Mouse (Mus musculus): ENCODE measurements around the gene C3ar1. TPM values are rescaled to one million over a fixed set of nuclear protein-coding genes. Genes with fewer than 3 reads are reported as not detected.

Gene C3ar1
- total and polyA plus RNA-seq, 3 experiments = 0.89 to 4.7 (median 1.4) TPM

DNA sequence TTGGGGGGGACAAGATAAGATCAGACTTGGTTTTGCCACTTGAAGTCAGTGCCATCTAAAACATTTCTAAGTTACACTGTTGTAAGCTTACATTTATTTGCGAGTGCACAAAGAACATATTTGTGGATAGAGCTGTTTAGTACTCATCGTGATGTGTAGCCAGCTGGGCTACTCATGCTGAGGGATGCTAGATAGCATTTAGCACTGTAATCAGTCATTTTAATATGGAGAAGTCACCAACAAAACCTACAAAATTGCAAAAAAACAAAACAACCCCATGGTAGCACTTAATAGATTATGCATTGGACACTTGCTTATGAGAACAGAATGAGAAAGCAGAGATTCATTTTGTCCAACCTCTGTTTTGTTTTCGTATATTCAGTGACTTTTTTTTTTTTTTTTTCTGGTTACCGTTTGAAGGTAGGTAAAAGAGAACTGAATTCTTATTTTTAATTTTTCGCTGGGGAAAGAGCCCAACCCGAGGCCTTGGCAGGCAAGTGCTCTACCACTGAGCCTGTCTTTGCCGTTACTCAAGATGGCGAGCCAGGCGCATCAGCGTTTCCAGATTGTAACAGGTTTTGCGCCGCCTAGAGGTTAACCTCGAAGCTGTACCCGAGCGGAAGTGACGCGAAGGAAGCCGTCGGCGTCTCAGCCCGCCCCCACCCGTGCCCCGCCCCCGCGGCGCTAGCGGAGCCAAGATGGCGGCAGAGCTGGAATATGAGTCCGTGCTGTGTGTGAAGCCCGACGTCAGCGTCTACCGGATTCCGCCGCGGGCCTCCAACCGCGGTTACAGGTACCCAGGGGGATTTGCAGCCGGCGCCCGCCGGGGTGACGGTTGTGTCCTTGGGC, 18.1 kb upstream of the C3ar1 start, which contains the start of gene Necap1:
Gene Necap1 (plus strand): TSS at position 604 of the 849 bp plus-strand sequence.
- Histone ChIP-seq H3K4me1 (ENCODE audit: control insufficient read depth in 1 of 2, insufficient read depth in 2 of 2) (peaks cover 18 to 73% of the 10 kb centered on the region in 2 experiments), H3K36me3 (replicated peaks in 1 of 2; ENCODE audit: control insufficient read depth in 1 of 2, insufficient read depth in 1 of 2, low read length in 1 of 2) (peaks cover 22 to 34% of the 10 kb centered on the region in 2 experiments), H3K27ac (ENCODE audit: insufficient read depth, low read depth) (peak within 1 kb of the TSS; percentile 94), H3K4me3 (replicated peaks in 1 of 3; ENCODE audit: low read depth in 2 of 3, low read length in 2 of 3, poor library complexity in 1 of 3) (peak within 1 kb of the TSS; percentile 92 to 99 (median 93)), H3K9me3 (replicated peaks; ENCODE audit: low read length) (no peaks in the 10 kb centered on the region), H3K4me2 (ENCODE audit: insufficient read depth, low read depth, poor library complexity, severe bottlenecking) (peak within 1 kb of the TSS; percentile 97), H3K27me3 (replicated peaks) (no peaks in the 10 kb centered on the region), H3K79me2 (replicated peaks; ENCODE audit: control insufficient read depth, extremely low read depth, insufficient read depth, poor library complexity, severe bottlenecking) (peaks cover 47% of the 10 kb centered on the region), H3K9ac (ENCODE audit: insufficient read depth, low read depth) (peak within 1 kb of the TSS; percentile 97)
- in situ Hi-C loops (cut with MboI; ENCODE audit: low pct_ligation_motif_present, low pct_unique_long_range_greater_than_20kb, low sequenced_read_pairs) (loop anchor here (5.0 kb wide), 1 partner anchor 67 kb away; no protein-coding TSS in a partner anchor), dilution Hi-C loops (cut with MboI; ENCODE audit: extremely low pct_ligation_motif_present, extremely low pct_unique_long_range_greater_than_20kb, low sequenced_read_pairs) (no loop called here)
- DNase-seq (ENCODE audit: extremely low read depth) = peak; percentile 96
- 0 out of 2 replicates have a peak, but pooled peaks have one; percentile 28 for TF ChIP-seq CHD2 (IDR thresholded peaks at IDR 0.05; ENCODE audit: low read length)
- peak; percentile 40 for TF ChIP-seq CHD1 (IDR thresholded peaks at IDR 0.05; ENCODE audit: low read depth, low read length)
- peak; percentile 85 for TF ChIP-seq NELFE (IDR thresholded peaks at IDR 0.05; ENCODE audit: low read depth, low read length)
- TF ChIP-seq USF1 (IDR thresholded peaks at IDR 0.05; ENCODE audit: low read depth, low read length) = no peak; the same call in 1 of the 2 replicates
- peak; percentile 74; the same call in 1 of the 2 replicates for TF ChIP-seq MYC (IDR thresholded peaks at IDR 0.05; ENCODE audit: low read depth, low read length)
- peak; percentile 31 for TF ChIP-seq ZC3H11A (IDR thresholded peaks at IDR 0.05; ENCODE audit: low read depth, low read length)
- TF ChIP-seq NRF1 (IDR thresholded peaks at IDR 0.05; ENCODE audit: low read depth, low read length) = peak; percentile 56
- peak; percentile 73 for TF ChIP-seq MAZ (IDR thresholded peaks at IDR 0.05; ENCODE audit: low read depth, low read length)
- peak; percentile 86 for TF ChIP-seq HCFC1 (IDR thresholded peaks at IDR 0.05; ENCODE audit: low read depth, low read length)
- TF ChIP-seq BHLHE40 (IDR thresholded peaks at IDR 0.05; ENCODE audit: low read depth, low read length) = peak; percentile 56
- peak; percentile 95 for TF ChIP-seq TCF12 (IDR thresholded peaks at IDR 0.05; ENCODE audit: low read depth, low read length)
- TF ChIP-seq GABPA (IDR thresholded peaks at IDR 0.05; ENCODE audit: insufficient replicate concordance, low read depth, low read length) = no peak
- no peak for TF ChIP-seq UBTF (IDR thresholded peaks at IDR 0.05; ENCODE audit: low read depth, low read length)
- peak; percentile 56 for TF ChIP-seq EP300 (IDR thresholded peaks at IDR 0.05; ENCODE audit: low read length)
- TF ChIP-seq RCOR1 (conservative IDR thresholded peaks at IDR 0.05; ENCODE audit: low read depth, low read length) = 0 out of 2 replicates have a peak, but pooled peaks have one; percentile 35
- peak; percentile 55 for TF ChIP-seq ETS1 (conservative IDR thresholded peaks at IDR 0.05; ENCODE audit: low read depth, low read length)
- TF ChIP-seq MXI1 (IDR thresholded peaks at IDR 0.05; ENCODE audit: low read depth, low read length) = peak; percentile 29
- peak; percentile 62 for TF ChIP-seq ELF1 (IDR thresholded peaks at IDR 0.05; ENCODE audit: low read depth, low read length)
- TF ChIP-seq E2F4 (IDR thresholded peaks at IDR 0.05; ENCODE audit: insufficient replicate concordance, low read depth, low read length) = no peak
- TF ChIP-seq KAT2A (IDR thresholded peaks at IDR 0.05; ENCODE audit: insufficient replicate concordance, low read length) = peak; percentile 71; the same call in 1 of the 2 replicates
- TF ChIP-seq MEF2A (IDR thresholded peaks at IDR 0.05; ENCODE audit: borderline replicate concordance, low read depth, low read length) = peak; percentile 66; the same call in 1 of the 2 replicates
- peak; percentile 66; the same call in 1 of the 2 replicates for TF ChIP-seq IRF4 (IDR thresholded peaks at IDR 0.05; ENCODE audit: low read depth, low read length)
- peak; percentile 48; the same call in 1 of the 2 replicates for TF ChIP-seq JUND (conservative IDR thresholded peaks at IDR 0.05; ENCODE audit: low read depth, low read length)
- peak; percentile 46 for TF ChIP-seq ZNF384 (IDR thresholded peaks at IDR 0.05; ENCODE audit: low read depth, low read length)
- TF ChIP-seq RAD21 (IDR thresholded peaks at IDR 0.05; ENCODE audit: low read depth, low read length) = peak; percentile 57
- no peak for TF ChIP-seq ZKSCAN1 (IDR thresholded peaks at IDR 0.05; ENCODE audit: borderline replicate concordance, low read depth, low read length)
- TF ChIP-seq POLR2AphosphoS2 (IDR thresholded peaks at IDR 0.05; ENCODE audit: low read depth, low read length) = 0 out of 2 replicates have a peak, but pooled peaks have one; percentile 44
- no peak for TF ChIP-seq MAFK (IDR thresholded peaks at IDR 0.05; ENCODE audit: insufficient replicate concordance, low read length)
- no peak; the same call in 1 of the 2 replicates for TF ChIP-seq MAX (IDR thresholded peaks at IDR 0.05; ENCODE audit: low read length)
- TF ChIP-seq ZMIZ1 (IDR thresholded peaks at IDR 0.05; ENCODE audit: low read depth, low read length) = peak; percentile 77; the same call in 1 of the 2 replicates
- TF ChIP-seq CTCF (conservative IDR thresholded peaks at IDR 0.05 in 1 of 2, IDR thresholded peaks at IDR 0.05 in 1 of 2; ENCODE audit: low read depth in 2 of 2, low read length in 2 of 2) = peak in 1 of 2 experiments; percentile 88; a peak in 2 of 4 replicates
- TF ChIP-seq JUN (IDR thresholded peaks at IDR 0.05; ENCODE audit: insufficient read depth, low read depth, low read length) = 0 out of 2 replicates have a peak, but pooled peaks have one; percentile 16
- peak; percentile 65 for TF ChIP-seq SIN3A (IDR thresholded peaks at IDR 0.05; ENCODE audit: low read length)
- TF ChIP-seq POLR2A (IDR thresholded peaks at IDR 0.05; ENCODE audit: low read depth, low read length) = peak; percentile 86
- no peak for TF ChIP-seq PAX5 (IDR thresholded peaks at IDR 0.05; ENCODE audit: low read length)
- TF ChIP-seq USF2 (conservative IDR thresholded peaks at IDR 0.05; ENCODE audit: low read depth, low read length) = no peak
- peak; percentile 63 for TF ChIP-seq SMC3 (IDR thresholded peaks at IDR 0.05; ENCODE audit: low read depth, low read length)

Measured in CH12.LX (cell line).